Mouse (Mus musculus) CH12.LX (cell line): ENCODE measurements at regions not wholly inside any gene's neighbourhood (a gene's known extent, or its start where the extent isn't known, plus 50 kb on each side); places are given as distances from the start of the nearest gene placed in this dataset.

Experiments
- CHD1 ChIP-seq: IDR thresholded peaks from 2 replicates; pipeline ENCODE4 v1.6.1; 2012; ENCODE audit warnings: low read depth, low read length, improper control_type of control experiment, inconsistent platforms
- CHD2 ChIP-seq: IDR thresholded peaks from 2 replicates; pipeline ENCODE4 v1.6.1; 2011; ENCODE audit warnings: low read length, improper control_type of control experiment
- CTCF ChIP-seq, 2 experiments: IDR thresholded peaks in 1 of 2; conservative IDR thresholded peaks in 1 of 2; 2 replicates each; pipeline ENCODE4 v1.5.1; 2011 to 2012; ENCODE audit warnings: low read depth in 2 of 2, low read length in 2 of 2, improper control_type of control experiment in 1 of 2, inconsistent platforms in 1 of 2, mild to moderate bottlenecking in 1 of 2, moderate library complexity in 1 of 2
- E2F4 ChIP-seq: IDR thresholded peaks from 2 replicates; pipeline ENCODE4 v1.6.1; 2011; ENCODE audit warnings: low read depth, low read length, improper control_type of control experiment; ENCODE audit not compliant: insufficient replicate concordance
- GABPA ChIP-seq: IDR thresholded peaks from 2 replicates; pipeline ENCODE4 v1.6.1; 2012; ENCODE audit warnings: low read depth, low read length, improper control_type of control experiment, inconsistent platforms; ENCODE audit not compliant: insufficient replicate concordance
- HCFC1 ChIP-seq: IDR thresholded peaks from 2 replicates; pipeline ENCODE4 v1.6.1; 2012; ENCODE audit warnings: low read depth, mild to moderate bottlenecking, inconsistent platforms, low read length, improper control_type of control experiment
- KAT2A ChIP-seq: IDR thresholded peaks from 2 replicates; pipeline ENCODE4 v1.6.1; 2012; ENCODE audit warnings: low read length, improper control_type of control experiment, inconsistent platforms; ENCODE audit not compliant: insufficient replicate concordance
- MAFK ChIP-seq: IDR thresholded peaks from 2 replicates; pipeline ENCODE4 v1.6.1; 2011; ENCODE audit warnings: low read length, improper control_type of control experiment; ENCODE audit not compliant: insufficient replicate concordance
- MAX ChIP-seq: IDR thresholded peaks from 2 replicates; pipeline ENCODE4 v1.6.1; 2011; ENCODE audit warnings: low read length, improper control_type of control experiment
- MAZ ChIP-seq: IDR thresholded peaks from 2 replicates; pipeline ENCODE4 v1.6.1; 2012; ENCODE audit warnings: low read depth, mild to moderate bottlenecking, inconsistent platforms, low read length, improper control_type of control experiment, moderate library complexity
- MYC ChIP-seq: IDR thresholded peaks from 2 replicates; pipeline ENCODE4 v1.6.1; 2011; ENCODE audit warnings: low read depth, mild to moderate bottlenecking, improper control_type of control experiment, low read length
- POLR2A ChIP-seq: IDR thresholded peaks from 2 replicates; pipeline ENCODE4 v1.6.1; 2011; ENCODE audit warnings: low read depth, mild to moderate bottlenecking, improper control_type of control experiment, low read length
- TCF12 ChIP-seq: IDR thresholded peaks from 2 replicates; pipeline ENCODE4 v1.6.1; 2014; ENCODE audit warnings: low read depth, mild to moderate bottlenecking, inconsistent platforms, low read length, improper control_type of control experiment
- UBTF ChIP-seq: IDR thresholded peaks from 2 replicates; pipeline ENCODE4 v1.6.1; 2012; ENCODE audit warnings: low read depth, mild to moderate bottlenecking, inconsistent platforms, low read length, improper control_type of control experiment, moderate library complexity

DNA sequence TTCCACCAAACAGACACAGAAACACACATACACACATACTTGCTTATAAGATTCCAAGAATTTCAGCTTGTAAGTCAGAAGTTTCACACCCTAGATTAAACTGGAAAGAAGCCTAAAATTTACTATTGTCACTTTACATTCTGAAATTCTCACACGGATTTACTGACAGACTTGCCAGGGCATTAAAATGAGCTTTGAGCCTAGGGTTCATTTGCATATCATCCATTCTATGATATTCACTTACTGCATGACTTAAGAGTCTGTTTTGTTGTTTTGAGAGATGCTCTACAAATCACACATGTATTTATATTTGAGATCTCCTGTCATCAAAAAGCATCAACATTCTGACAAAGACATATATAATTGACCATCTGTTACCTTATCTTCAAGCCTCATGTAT lies 315.8 kb upstream of the Nbea start:
- TF ChIP-seq UBTF (no peak), CTCF (conservative IDR thresholded peaks at IDR 0.05 in 1 of 2, IDR thresholded peaks at IDR 0.05 in 1 of 2; ENCODE audit: low read depth in 2 of 2, low read length in 2 of 2) (no peak), HCFC1 (no peak), POLR2A (no peak), MAZ (no peak), KAT2A (no peak), MAX (no peak), MYC (no peak), GABPA (no peak), MAFK (no peak), CHD1 (no peak), TCF12 (no peak), CHD2 (no peak), E2F4 (no peak)
